Mouse (Mus musculus): Measurements from ENCODE around the gene Asxl2. TPM values are rescaled to one million over a fixed set of nuclear protein-coding genes. Genes with fewer than 3 reads are reported as not detected.
"Not testable (repeated sequence)": the region's sequence is repeated elsewhere in the genome, so short reads cannot be mapped to it uniquely, and the experiment has no call there.

Asxl2 gene
- total RNA-seq, 2 experiments from 2014 or later = 17.0 to 20.4 TPM

DNA sequence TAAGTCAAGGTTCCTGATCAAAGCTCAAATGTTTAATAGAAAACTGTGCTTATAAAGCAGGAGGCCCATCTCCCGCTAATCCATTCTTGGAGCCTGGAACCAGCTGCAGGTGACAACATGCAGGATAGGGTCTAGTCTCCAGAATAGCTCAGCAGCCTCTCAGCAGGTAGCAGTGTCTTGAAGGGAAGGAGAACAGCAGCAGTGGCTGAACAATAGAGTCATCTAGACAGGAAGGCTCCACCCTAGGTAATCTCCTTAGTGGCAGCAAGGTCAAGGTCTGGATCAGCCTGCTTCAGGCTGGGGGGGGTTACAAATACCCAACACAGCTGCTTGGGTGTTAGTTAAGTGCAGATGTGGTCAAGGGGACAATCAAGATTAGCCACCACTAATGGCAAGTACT is 108.8 kb downstream of the Asxl2 start:
- intact Hi-C loops (cut with DNase I); DNase-seq (ENCODE audit: low spot score): not testable (repeated sequence)

DNA sequence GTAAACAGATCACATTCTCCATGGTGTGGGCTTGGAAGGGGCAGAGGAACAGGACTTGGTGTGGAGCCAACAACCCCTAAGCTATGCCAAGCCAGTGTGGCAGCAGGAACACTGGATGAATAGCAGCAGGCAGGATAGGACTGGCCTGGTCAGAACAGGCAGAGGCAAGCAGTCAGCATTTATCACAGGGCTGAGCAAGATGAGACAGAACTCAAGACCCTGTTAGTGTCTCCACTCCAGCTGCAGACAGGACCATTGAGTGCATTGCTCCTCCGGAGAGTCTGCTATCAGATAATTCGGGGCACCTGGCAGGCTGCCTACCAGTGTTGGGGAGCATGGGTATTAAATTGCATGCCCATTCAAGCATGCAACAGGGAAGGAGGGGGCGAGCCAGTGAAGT is 111.0 kb downstream of the Asxl2 start:
- no peak for DNase-seq (ENCODE audit: low spot score)
- intact Hi-C loops (cut with DNase I) = no loop called here

DNA sequence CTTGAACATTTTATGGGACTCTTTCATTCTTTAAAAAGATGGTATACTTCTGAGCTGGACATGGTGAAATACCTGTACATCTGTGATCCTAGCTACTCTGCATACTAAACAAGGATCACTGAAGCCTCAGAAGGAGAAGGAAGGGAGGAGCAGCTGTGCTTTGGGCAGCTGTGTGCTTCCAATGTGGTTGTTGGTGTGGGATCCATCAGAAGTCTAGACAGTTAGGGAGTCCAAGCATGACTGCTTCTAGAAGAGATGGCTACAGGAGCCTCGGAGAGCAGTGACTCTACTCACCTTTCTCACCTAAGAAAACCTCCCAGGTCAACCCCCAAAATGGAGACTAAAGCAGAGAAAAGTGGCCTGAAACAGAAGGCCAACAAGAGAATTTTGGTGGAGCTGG is 111.4 kb downstream of the Asxl2 start:
- DNase-seq (ENCODE audit: low spot score) = no peak
- intact Hi-C loops (cut with DNase I) = no loop called here

DNA sequence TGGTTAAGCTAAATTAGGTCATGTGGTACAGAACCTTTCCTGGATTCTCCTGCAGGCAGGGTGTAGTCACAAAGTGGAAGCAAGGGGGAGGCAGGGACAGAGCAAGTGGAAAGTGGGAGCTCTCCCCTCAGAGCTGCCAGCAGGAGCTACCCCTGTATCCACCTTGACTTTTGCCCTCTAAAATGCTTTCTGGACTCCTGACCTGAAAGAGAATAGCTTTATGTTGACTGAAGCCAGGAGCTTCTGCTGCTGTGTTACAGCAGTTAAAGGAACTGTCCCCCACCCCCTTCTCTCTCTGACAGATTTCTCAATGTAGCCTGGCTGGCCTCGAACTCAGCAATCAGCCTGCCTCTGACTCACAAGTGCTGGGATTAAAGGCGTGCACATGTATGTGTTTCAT is 112.9 kb downstream of the Asxl2 start:
- no peak for DNase-seq (ENCODE audit: low spot score)
- intact Hi-C loops (cut with DNase I) = no loop called here

DNA sequence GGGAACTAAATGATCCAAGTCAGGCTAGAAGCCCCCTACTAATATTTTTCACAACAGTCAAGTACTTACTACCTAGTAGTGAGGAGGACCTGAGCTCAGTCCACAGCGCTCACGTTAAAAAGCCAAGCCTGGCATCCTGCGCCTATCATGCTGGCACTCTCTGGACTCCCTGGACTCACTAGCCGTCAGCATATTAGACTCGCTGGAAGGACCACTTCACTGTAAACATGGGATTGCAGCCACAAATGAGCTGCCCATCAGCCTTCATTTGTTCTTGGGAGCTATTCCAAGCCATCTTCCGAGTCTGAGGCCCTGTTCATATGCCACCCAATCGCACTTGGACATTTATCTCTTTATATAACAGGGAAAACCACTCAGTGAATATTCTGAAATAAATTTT is 114.2 kb downstream of the Asxl2 start:
- intact Hi-C loops (cut with DNase I) = no loop called here
- no peak for DNase-seq (ENCODE audit: low spot score)

DNA sequence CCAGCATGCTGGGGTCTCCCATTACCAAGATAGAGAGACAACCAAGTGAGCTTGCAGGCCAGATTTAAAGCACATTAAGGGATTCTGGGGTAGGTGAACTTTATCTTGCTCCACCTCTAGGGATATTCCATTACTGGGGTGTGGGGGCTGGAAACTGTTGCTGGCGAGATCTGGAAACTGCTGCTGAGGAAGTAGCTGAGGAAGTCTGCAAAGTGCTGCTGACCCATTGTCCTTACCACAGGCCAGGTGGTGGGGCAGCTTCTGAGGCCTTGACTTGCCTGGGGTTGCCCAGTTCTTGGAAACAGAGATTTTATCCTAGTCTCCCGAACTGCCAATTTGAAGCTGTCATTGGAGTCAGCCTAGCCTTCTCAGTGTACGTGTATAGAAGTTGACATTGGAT is 118.8 kb downstream of the Asxl2 start:
- intact Hi-C loops (cut with DNase I) = no loop called here
- no peak for DNase-seq (ENCODE audit: low spot score)

DNA sequence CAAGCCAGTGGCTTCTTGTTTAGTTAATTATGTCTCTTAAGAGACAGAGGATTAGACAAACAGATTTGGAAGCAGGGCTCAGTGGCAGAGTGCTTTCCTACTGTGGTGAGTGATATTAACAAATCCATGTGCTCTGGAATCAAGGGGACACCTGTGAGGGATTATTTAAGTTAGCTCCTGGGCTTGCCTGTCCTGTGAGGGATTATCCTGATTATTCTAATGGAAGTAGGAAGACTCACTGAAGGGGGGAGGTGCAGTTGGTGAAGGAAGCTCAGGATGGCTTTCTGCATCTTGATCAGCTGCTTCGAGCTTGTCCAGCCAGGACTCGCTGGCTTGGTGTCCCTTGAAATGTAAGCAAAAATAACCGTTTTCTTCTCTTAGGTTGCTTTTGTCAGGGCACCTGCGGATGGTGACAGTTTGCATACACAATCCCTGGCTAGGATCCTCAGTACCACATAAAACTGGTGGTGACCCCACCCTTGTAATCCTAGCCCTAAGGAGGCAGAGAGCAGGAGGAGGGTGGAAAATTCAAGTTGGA is 119.5 kb downstream of the Asxl2 start:
- intact Hi-C loops (cut with DNase I) = no loop called here
- DNase-seq (ENCODE audit: low spot score) = no peak

DNA sequence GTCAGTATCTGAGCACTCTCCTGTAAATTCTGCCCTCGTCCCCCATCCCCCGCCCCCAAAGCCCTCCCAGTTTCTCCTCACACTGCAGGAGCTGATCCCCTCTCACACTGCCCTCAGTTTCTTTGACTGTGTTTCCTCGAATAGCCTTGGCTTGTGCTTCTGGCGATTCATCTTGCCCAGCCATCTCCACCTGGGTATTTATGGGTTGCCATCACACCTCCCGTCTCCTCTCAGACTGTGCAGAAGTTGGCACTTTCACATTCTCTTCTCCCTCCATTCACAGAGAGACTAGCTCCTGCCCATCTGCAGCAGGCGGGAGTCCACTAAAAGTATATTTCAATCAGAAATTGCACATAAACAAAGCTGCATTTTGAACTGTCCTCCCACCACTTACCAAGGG is 120.1 kb downstream of the Asxl2 start:
- DNase-seq (ENCODE audit: low spot score) = no peak
- intact Hi-C loops (cut with DNase I) = no loop called here

DNA sequence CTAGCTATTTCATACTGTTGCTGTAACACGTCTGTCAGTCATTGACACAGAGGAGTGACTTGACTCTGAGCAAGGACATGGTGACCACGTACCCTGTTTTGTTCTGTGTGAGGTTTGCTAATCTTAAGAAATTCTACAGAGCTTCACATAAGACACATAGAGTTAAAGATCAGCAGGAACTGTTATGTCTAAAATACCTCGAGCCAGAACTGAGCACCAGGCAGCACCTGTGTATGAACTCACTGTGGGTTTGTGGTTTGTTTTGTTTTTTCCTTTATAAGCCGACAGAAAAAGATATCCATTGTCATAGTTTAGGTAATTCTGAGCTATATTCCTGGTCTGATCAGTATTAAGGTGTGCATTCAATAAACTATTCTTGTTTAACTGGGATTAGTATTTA is 120.8 kb downstream of the Asxl2 start:
- intact Hi-C loops (cut with DNase I) = no loop called here

DNA sequence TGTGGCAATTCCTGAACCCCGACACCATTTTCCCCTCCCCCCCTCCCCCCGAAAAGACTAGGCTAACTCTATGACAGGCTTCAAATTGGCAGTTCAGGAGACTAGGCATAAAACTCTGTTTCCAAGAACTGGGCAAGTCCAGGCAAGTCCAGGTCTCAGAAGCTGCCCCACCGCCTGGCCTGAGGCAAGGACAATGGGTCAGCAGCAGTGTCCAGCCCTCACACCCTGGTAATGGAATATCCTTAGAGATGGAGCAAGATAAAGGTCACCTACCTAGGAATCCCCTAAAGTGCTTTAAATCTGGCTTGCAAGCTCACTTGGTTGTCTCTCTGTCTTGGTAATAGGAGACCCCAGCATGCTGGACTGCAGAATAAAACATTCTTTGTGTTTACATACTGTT is 121.3 kb downstream of the Asxl2 start:
- no peak for DNase-seq (ENCODE audit: low spot score)
- intact Hi-C loops (cut with DNase I) = no loop called here

More for the DNA sequence above, 120.8 kb downstream of the Asxl2 start:
- no peak for DNase-seq (ENCODE audit: low spot score)

DNA sequence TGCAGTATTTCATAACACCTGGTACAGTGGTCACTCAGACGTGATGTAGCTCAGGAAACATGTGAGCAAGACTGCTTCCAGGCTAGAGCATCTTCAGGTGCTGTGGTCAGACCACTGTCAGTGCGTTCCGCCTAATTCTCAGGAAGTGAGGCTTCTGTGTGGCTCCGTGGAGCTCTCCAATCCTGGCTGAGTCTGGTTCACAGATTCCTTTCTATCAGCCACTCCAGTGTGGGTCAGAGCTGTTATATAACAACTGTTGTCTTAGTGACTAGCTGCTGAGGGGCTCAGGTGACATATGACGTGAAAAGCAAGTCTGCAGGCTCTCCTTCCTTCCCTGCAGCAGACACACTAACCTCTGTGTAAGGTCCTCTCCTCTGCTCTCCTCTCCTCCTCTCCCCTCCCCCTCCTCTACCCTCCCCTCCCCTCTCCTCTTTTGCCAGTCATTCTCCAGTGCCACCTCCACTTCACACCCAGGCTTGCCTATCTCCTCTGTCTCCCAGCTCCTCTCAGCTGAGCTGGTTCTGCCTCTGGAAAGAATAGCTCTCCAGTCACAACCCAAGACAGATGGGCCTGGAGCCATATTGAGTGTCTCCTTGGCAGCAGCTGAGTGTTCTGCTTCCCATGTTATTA is 122.0 kb downstream of the Asxl2 start:
- intact Hi-C loops (cut with DNase I) = no loop called here
- no peak for DNase-seq (ENCODE audit: low spot score)

DNA sequence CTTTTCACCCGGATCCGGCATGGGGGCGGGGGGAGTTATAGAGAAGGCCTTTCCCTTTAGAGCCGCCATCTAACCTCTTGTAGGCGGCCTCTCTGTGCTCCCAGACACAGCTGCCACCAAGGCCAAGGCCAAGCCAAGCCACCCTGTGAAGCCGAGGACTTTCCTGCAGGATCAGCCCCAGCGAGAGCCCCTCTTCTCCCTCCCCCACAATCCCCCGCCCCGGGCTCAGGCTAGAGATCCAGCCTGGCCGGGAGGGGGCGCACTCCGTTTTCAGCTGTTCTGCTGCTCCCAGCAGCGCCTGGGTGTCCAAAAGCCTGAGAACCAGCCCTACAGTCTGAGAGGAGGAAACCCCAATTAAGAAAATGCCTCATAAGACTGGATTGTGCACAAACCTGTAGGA is 123.6 kb downstream of the Asxl2 start:
- DNase-seq (ENCODE audit: low spot score) = no peak
- intact Hi-C loops (cut with DNase I) = no loop called here

Other genes with a start within 250 kb of the Asxl2 start
- 100 to 1,000 TPM; 120 to 135 TPM for gene Rab10, start 116.9 kb upstream of the Asxl2 start, total RNA-seq (2021)
- 1 to 10 TPM; 3.8 to 4.4 TPM for gene Kif3c, start 61.7 kb upstream of the Asxl2 start, total RNA-seq (2021)
- 1 to 10 TPM; 5.3 to 5.4 TPM for gene Dtnb, start 145.5 kb downstream of the Asxl2 start, total RNA-seq (2021)